ENCODE assay signal across 10 mouse cellular contexts in the genomic region with DNA sequence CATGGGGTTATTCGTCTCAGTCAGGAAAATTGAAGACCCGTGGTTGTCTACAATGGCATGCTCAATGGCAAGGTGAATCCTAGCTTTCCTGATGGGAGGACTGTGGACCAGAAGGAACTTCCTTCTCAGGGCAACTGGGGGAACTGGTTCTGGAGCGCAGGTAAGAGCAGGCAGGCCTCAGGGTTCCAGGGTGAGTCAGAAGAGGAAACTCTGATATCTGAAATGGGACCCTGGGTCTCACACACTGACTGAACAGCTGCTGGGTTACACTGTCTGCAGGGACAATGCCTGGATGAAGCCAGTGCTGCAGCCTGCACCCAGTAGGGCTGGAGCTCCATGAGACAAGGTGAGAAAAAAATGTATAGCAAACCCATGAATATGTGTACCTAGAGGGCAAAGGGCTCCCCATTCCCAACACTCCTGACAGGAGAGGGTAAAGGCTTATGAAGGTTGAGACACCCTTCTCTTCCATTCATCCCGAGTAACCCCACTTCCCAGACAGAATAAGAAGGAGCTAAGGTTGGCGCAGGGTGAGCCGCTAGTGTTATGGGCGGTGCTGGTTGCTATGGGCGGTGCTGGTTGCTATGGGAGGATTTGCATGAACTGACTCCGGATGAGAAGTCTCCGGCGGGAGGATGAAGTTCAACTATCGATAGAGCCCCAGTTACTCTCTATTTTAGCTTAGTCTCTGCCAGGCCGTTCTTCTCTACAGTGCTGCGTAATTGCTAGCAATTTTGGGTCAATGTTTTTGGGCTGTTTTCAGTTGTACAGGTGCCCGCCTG. TPM values are rescaled to one million over a fixed set of nuclear protein-coding genes. Genes with fewer than 3 reads are reported as not detected.
DNase-seq lines count a peak whose midpoint lies in the region; ATAC-seq and TF ChIP-seq lines count a peak whose summit lies in the region.
"Had no signal": no experiment of that assay in that cellular context is flagged by ENCODE, and none has a peak within 500 bp of the region (broad histone marks: within the 10 kb centered on the region; RNA-seq: fewer than 3 reads in every experiment).

No protein-coding gene starts in this region.

- no peak overlapping the region for H3K4me3 ChIP-seq in hindbrain, embryonic 12.5 days
- H3K4me3 ChIP-seq in hindbrain, embryonic 14.5 days (replicated peaks; ENCODE audit: low read length), result no peak overlapping the region
- H3K4me3 ChIP-seq in erythroblast, embryonic 14.5 days (replicated peaks), result peak overlapping the region; percentile 46
- H3K4me3 ChIP-seq in lung, embryonic 14.5 days (ENCODE audit: low read depth, low read length), result no peak overlapping the region
- H3K4me3 ChIP-seq in cerebellum, adult 2 months (replicated peaks; ENCODE audit: insufficient read depth, low read depth, low read length), result no peak overlapping the region
- H3K4me3 ChIP-seq: heart, embryonic 15.5 days had no signal

- TF ChIP-seq POLR2A in cerebellum, adult 2 months (IDR thresholded peaks at IDR 0.05; ENCODE audit: borderline replicate concordance, insufficient read depth, low read length), result no peak

- H3K27me3 ChIP-seq in hindbrain, embryonic 12.5 days, result no peaks in the 10 kb centered on the region
- H3K27me3 ChIP-seq in hindbrain, embryonic 14.5 days (ENCODE audit: control insufficient read depth, insufficient read depth, low read length), result no peaks in the 10 kb centered on the region
- H3K27me3 ChIP-seq in erythroblast, embryonic 14.5 days (ENCODE audit: control insufficient read depth), result no peaks in the 10 kb centered on the region
- H3K27me3 ChIP-seq in lung, embryonic 14.5 days (ENCODE audit: insufficient read depth, low read length), result no peaks in the 10 kb centered on the region
- H3K27me3 ChIP-seq in cerebellum, adult 2 months (ENCODE audit: control insufficient read depth, insufficient read depth, low read length), result no peaks in the 10 kb centered on the region
- H3K27me3 ChIP-seq: heart, embryonic 15.5 days had no signal

- peaks cover 12% of the 10 kb centered on the region; the same call in 1 of the 2 replicates for H3K36me3 ChIP-seq in hindbrain, embryonic 12.5 days
- peaks cover 26% of the 10 kb centered on the region for H3K36me3 ChIP-seq in hindbrain, embryonic 14.5 days (replicated peaks; ENCODE audit: control insufficient read depth, insufficient read depth)
- H3K36me3 ChIP-seq in erythroblast, embryonic 14.5 days (ENCODE audit: control insufficient read depth), result peaks cover 100% of the 10 kb centered on the region
- 0 out of 2 replicates have a peak, but pooled peaks cover 1% of the 10 kb centered on the region for H3K36me3 ChIP-seq in lung, embryonic 14.5 days (ENCODE audit: insufficient read depth)

- peaks cover 8% of the 10 kb centered on the region; the same call in 1 of the 2 replicates for H3K4me1 ChIP-seq in hindbrain, embryonic 12.5 days
- 0 out of 2 replicates have a peak, but pooled peaks cover 5% of the 10 kb centered on the region for H3K4me1 ChIP-seq in hindbrain, embryonic 14.5 days (replicated peaks; ENCODE audit: control insufficient read depth, insufficient read depth, low read length)
- peaks cover 94% of the 10 kb centered on the region for H3K4me1 ChIP-seq in erythroblast, embryonic 14.5 days (ENCODE audit: control insufficient read depth)
- H3K4me1 ChIP-seq in lung, embryonic 14.5 days (ENCODE audit: insufficient read depth), result no peaks in the 10 kb centered on the region
- H3K4me1 ChIP-seq in cerebellum, adult 2 months (ENCODE audit: control insufficient read depth, insufficient read depth, low read length), result peaks cover 6% of the 10 kb centered on the region
- H3K4me1 ChIP-seq: heart, embryonic 15.5 days had no signal

- 0 out of 2 replicates have a peak overlapping the region, but pooled peaks have one; percentile 11 for H3K4me2 ChIP-seq in hindbrain, embryonic 12.5 days (replicated peaks)
- H3K4me2 ChIP-seq in hindbrain, embryonic 14.5 days (replicated peaks), result no peak overlapping the region
- H3K4me2 ChIP-seq in lung, embryonic 14.5 days, result peak overlapping the region; percentile 10; the same call in 1 of the 2 replicates
- H3K4me2 ChIP-seq: heart, embryonic 15.5 days had no signal

- no peak overlapping the region for H3K9ac ChIP-seq in hindbrain, embryonic 12.5 days
- no peak overlapping the region for H3K9ac ChIP-seq in hindbrain, embryonic 14.5 days
- H3K9ac ChIP-seq in lung, embryonic 14.5 days, result no peak overlapping the region
- H3K9ac ChIP-seq: heart, embryonic 15.5 days had no signal

- DNase-seq in hindbrain, embryonic 14.5 days (ENCODE audit: low spot score), result no peak
- DNase-seq in kidney, adult 11 months, result peak; percentile 91
- DNase-seq in lung, embryonic 14.5 days, result peak; percentile 75
- DNase-seq in spleen, postnatal 14 days (ENCODE audit: low spot score in 2 of 2), result peak; percentile 73 to 78
- DNase-seq in cerebellum, adult 2 months, result no peak
- no peak for DNase-seq in gastrocnemius, postnatal 25 days

- no peak overlapping the region for H3K27ac ChIP-seq in hindbrain, embryonic 12.5 days
- H3K27ac ChIP-seq in hindbrain, embryonic 14.5 days, result no peak overlapping the region
- no peak overlapping the region for H3K27ac ChIP-seq in lung, embryonic 14.5 days (ENCODE audit: low read depth)
- no peak overlapping the region for H3K27ac ChIP-seq in cerebellum, adult 2 months (ENCODE audit: insufficient read depth, low read length)
- H3K27ac ChIP-seq: heart, embryonic 15.5 days had no signal

- 18% methylated on average over 15 of the region's 15 CpGs for WGBS in hindbrain, embryonic 12.5 days
- WGBS in hindbrain, embryonic 14.5 days, result 22% methylated on average over 15 of the region's 15 CpGs
- 20% methylated on average over 15 of the region's 15 CpGs for WGBS in lung, embryonic 14.5 days
- 33% methylated on average over 15 of the region's 15 CpGs for WGBS in cerebellum, adult 2 months

- ATAC-seq in hindbrain, embryonic 12.5 days (ENCODE audit: low FRiP score), result peak; percentile 73; the same call in 1 of the 2 replicates
- no peak for ATAC-seq in hindbrain, embryonic 14.5 days (ENCODE audit: low FRiP score)
- peak; percentile 80; the same call in 1 of the 2 replicates for ATAC-seq in lung, embryonic 14.5 days (ENCODE audit: insufficient read depth)

- TF ChIP-seq CTCF in lung, embryonic 14.5 days (IDR thresholded peaks at IDR 0.05; ENCODE audit: low read depth), result no peak
- no peak for TF ChIP-seq CTCF in cerebellum, adult 2 months (IDR thresholded peaks at IDR 0.05; ENCODE audit: borderline replicate concordance, insufficient read depth, low read depth, low read length)

- H3K9me3 ChIP-seq in hindbrain, embryonic 12.5 days (replicated peaks), result no peaks in the 10 kb centered on the region
- H3K9me3 ChIP-seq in hindbrain, embryonic 14.5 days (ENCODE audit: control insufficient read depth, low read length), result no peaks in the 10 kb centered on the region
- no peaks in the 10 kb centered on the region for H3K9me3 ChIP-seq in erythroblast, embryonic 14.5 days (ENCODE audit: control insufficient read depth, low read length)
- H3K9me3 ChIP-seq in lung, embryonic 14.5 days (ENCODE audit: low read depth, low read length), result no peaks in the 10 kb centered on the region
- H3K9me3 ChIP-seq: G1E; heart, embryonic 15.5 days had no signal

RNA-seq across cellular contexts. Expression of a gene that starts 19.4 kb away (rescaled TPM):
- 52.0 and 59.7 TPM in 2 replicates for polyA plus RNA-seq in hindbrain, embryonic 12.5 days (2016; fragmentation: Nextera tagmentation; extraction: Ambion mirVana)
- polyA plus RNA-seq in hindbrain, embryonic 14.5 days (2014; fragmentation: Nextera tagmentation; extraction: Ambion mirVana), result 189 and 205 TPM in 2 replicates
- polyA plus RNA-seq in erythroblast, embryonic 14.5 days (2012), result 58.2 and 125 TPM in 2 replicates
- 45.5 and 46.6 TPM in 2 replicates for polyA plus RNA-seq in lung, embryonic 14.5 days (2014; fragmentation: Nextera tagmentation; extraction: Ambion mirVana)
- 272 and 279 TPM in 2 replicates for polyA plus RNA-seq in cerebellum, adult 2 months (2012; rRNA removed)
- total RNA-seq in gastrocnemius, postnatal 25 days (2021), result 10 to 100 TPM; 84.7 to 94.2 TPM

RNA-seq across cellular contexts. Expression of a gene that starts 24.4 kb away (rescaled TPM):
- polyA plus RNA-seq in hindbrain, embryonic 12.5 days (2016; fragmentation: Nextera tagmentation; extraction: Ambion mirVana), result 37.2 and 39.3 TPM in 2 replicates
- 32.3 and 36.4 TPM in 2 replicates for polyA plus RNA-seq in hindbrain, embryonic 14.5 days (2014; fragmentation: Nextera tagmentation; extraction: Ambion mirVana)
- 2.2 and 2.6 TPM in 2 replicates for polyA plus RNA-seq in erythroblast, embryonic 14.5 days (2012)
- 44.0 and 46.2 TPM in 2 replicates for polyA plus RNA-seq in lung, embryonic 14.5 days (2014; fragmentation: Nextera tagmentation; extraction: Ambion mirVana)
- polyA plus RNA-seq in cerebellum, adult 2 months (2012; rRNA removed), result 42.5 and 45.0 TPM in 2 replicates
- total RNA-seq in gastrocnemius, postnatal 25 days (2021), result 1 to 10 TPM; 2.4 to 2.8 TPM

Comparison
In these comparisons a context has a peak if more than half of its experiments do, and no peak if none do; other contexts are left out.
1. DNase-seq: peak in kidney, adult 11 months (single experiment), lung, embryonic 14.5 days (single experiment) and spleen, postnatal 14 days (2 of 2); none in hindbrain, embryonic 14.5 days (single experiment), cerebellum, adult 2 months (0 of 2) and gastrocnemius, postnatal 25 days (single experiment).